Mouse (Mus musculus) liver, embryonic 14.5 days (tissue): ENCODE data around the gene Tmf1.

Experiments
- CTCF ChIP-seq: IDR thresholded peaks from 2 replicates; pipeline ENCODE4 v1.5.1; 2016; ENCODE audit warnings: antibody characterized with exemption, low read depth, control low read depth
- EP300 ChIP-seq: IDR thresholded peaks from 2 replicates; pipeline ENCODE4 v1.6.1; 2016; ENCODE audit warnings: antibody characterized with exemption, low read depth

DNA sequence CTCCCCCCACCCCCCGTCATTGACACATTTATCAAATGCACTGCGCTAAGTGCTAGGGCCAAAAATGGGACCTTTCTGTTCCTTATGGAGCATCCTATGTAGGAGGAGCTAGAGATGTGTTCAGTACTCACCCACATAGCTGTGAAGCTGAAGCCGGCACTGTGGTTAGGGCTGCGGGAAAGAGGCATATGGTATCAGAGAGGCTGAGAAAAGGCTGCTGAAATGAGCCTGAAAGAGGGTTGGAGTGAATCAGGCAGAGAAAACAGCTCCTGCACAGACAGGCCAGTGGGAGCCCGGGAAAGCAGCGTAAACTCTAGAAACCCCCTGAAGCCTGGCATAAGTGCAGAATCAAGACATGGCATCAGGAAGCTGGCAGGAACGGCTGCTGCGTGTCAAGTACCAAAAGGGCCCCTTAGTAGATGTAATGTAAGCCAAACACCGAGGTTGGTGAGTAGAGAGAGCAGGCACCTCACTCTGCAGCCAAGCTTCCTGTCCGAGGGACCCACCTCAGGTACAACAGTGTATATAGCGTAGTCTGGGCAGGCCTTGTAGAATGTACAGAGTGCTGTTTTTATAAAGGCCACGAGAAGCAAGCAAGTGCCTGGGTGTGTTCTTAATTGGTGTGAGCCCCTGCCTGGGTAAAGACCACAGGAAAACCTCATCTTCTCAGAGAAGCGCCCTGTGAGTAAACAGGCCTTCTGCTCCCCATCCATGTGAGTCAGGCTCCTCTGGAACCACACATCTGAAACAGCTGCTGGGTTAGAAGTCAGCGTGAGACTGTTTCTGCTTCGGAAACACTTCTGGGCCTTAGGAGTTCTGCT, 42.5 kb upstream of the Tmf1 start:
- no peak for TF ChIP-seq CTCF
- no peak for TF ChIP-seq EP300
